Mouse (Mus musculus): ENCODE data around the gene Crybb1. TPM values are rescaled to one million over a fixed set of nuclear protein-coding genes. Genes with fewer than 3 reads are reported as not detected.
A peak's percentile ranks its signal among the peaks of the same experiment; 100 is the strongest.

Crybb1 gene
- total RNA-seq, 1 experiment from 2014 or later = not detected

GRCm38 (mm10) chr5:112235806-112236205, 19.8 kb upstream of the Crybb1 start:
- ATAC-seq (ENCODE audit: extremely low read depth, insufficient number of reproducible peaks, low FRiP score, poor library complexity, severe bottlenecking) = no peak

GRCm38 (mm10) chr5:112236631-112237030, 19.0 kb upstream of the Crybb1 start:
- no peak for ATAC-seq (ENCODE audit: extremely low read depth, insufficient number of reproducible peaks, low FRiP score, poor library complexity, severe bottlenecking)

GRCm38 (mm10) chr5:112237439-112237838, 18.2 kb upstream of the Crybb1 start:
- ATAC-seq (ENCODE audit: extremely low read depth, insufficient number of reproducible peaks, low FRiP score, poor library complexity, severe bottlenecking) = no peak

- ATAC-seq (ENCODE audit: extremely low read depth, insufficient number of reproducible peaks, low FRiP score, poor library complexity, severe bottlenecking) = no peak
Observed at GRCm38 (mm10) chr5:112237866-112238570, 17.6 kb upstream of the Crybb1 start.

- no peak for ATAC-seq (ENCODE audit: extremely low read depth, insufficient number of reproducible peaks, low FRiP score, poor library complexity, severe bottlenecking)
Observed at GRCm38 (mm10) chr5:112238781-112239482, 16.7 kb upstream of the Crybb1 start.

GRCm38 (mm10) chr5:112240761-112241160, 14.9 kb upstream of the Crybb1 start:
- ATAC-seq (ENCODE audit: extremely low read depth, insufficient number of reproducible peaks, low FRiP score, poor library complexity, severe bottlenecking) = peak; percentile 85

- no peak for ATAC-seq (ENCODE audit: extremely low read depth, insufficient number of reproducible peaks, low FRiP score, poor library complexity, severe bottlenecking)
Observed at GRCm38 (mm10) chr5:112241849-112242248, 13.8 kb upstream of the Crybb1 start.

GRCm38 (mm10) chr5:112242361-112242778, 13.2 kb upstream of the Crybb1 start:
- ATAC-seq (ENCODE audit: extremely low read depth, insufficient number of reproducible peaks, low FRiP score, poor library complexity, severe bottlenecking) = peak; percentile 17; the same call in 1 of the 2 replicates

- ATAC-seq (ENCODE audit: extremely low read depth, insufficient number of reproducible peaks, low FRiP score, poor library complexity, severe bottlenecking) = no peak
Observed at GRCm38 (mm10) chr5:112243041-112243440, 12.6 kb upstream of the Crybb1 start.

GRCm38 (mm10) chr5:112243539-112244274, 11.9 kb upstream of the Crybb1 start:
- ATAC-seq (ENCODE audit: extremely low read depth, insufficient number of reproducible peaks, low FRiP score, poor library complexity, severe bottlenecking) = no peak

GRCm38 (mm10) chr5:112244275-112244562, 11.4 kb upstream of the Crybb1 start:
- no peak for ATAC-seq (ENCODE audit: extremely low read depth, insufficient number of reproducible peaks, low FRiP score, poor library complexity, severe bottlenecking)

GRCm38 (mm10) chr5:112244890-112245615, 10.6 kb upstream of the Crybb1 start:
- ATAC-seq (ENCODE audit: extremely low read depth, insufficient number of reproducible peaks, low FRiP score, poor library complexity, severe bottlenecking) = no peak

- ATAC-seq (ENCODE audit: extremely low read depth, insufficient number of reproducible peaks, low FRiP score, poor library complexity, severe bottlenecking) = no peak
Observed at GRCm38 (mm10) chr5:112247399-112247798, 8.2 kb upstream of the Crybb1 start.

- ATAC-seq (ENCODE audit: extremely low read depth, insufficient number of reproducible peaks, low FRiP score, poor library complexity, severe bottlenecking) = no peak
Observed at GRCm38 (mm10) chr5:112249106-112249505, 6.5 kb upstream of the Crybb1 start.

GRCm38 (mm10) chr5:112252400-112252799, 3.2 kb upstream of the Crybb1 start, which contains the start of gene Cryba4:
Gene Cryba4 (minus strand): TSS chr5:112252518.
- no peak for ATAC-seq (ENCODE audit: extremely low read depth, insufficient number of reproducible peaks, low FRiP score, poor library complexity, severe bottlenecking)

GRCm38 (mm10) chr5:112253169-112253568, 2.4 kb upstream of the Crybb1 start:
- no peak for ATAC-seq (ENCODE audit: extremely low read depth, insufficient number of reproducible peaks, low FRiP score, poor library complexity, severe bottlenecking)

GRCm38 (mm10) chr5:112254282-112254806, 1.3 kb upstream of the Crybb1 start:
- no peak; the same call in 1 of the 2 replicates for ATAC-seq (ENCODE audit: extremely low read depth, insufficient number of reproducible peaks, low FRiP score, poor library complexity, severe bottlenecking)

- ATAC-seq (ENCODE audit: extremely low read depth, insufficient number of reproducible peaks, low FRiP score, poor library complexity, severe bottlenecking) = no peak
Observed at GRCm38 (mm10) chr5:112256457-112256856, 842 bp downstream of the Crybb1 start.

- ATAC-seq (ENCODE audit: extremely low read depth, insufficient number of reproducible peaks, low FRiP score, poor library complexity, severe bottlenecking) = no peak
Observed at GRCm38 (mm10) chr5:112257896-112258295, 2.3 kb downstream of the Crybb1 start.

Measured in neutrophil, adult 5-6 weeks (primary cell).